Mouse (Mus musculus): ENCODE results near the gene Lhx1.

Lhx1 gene

DNA sequence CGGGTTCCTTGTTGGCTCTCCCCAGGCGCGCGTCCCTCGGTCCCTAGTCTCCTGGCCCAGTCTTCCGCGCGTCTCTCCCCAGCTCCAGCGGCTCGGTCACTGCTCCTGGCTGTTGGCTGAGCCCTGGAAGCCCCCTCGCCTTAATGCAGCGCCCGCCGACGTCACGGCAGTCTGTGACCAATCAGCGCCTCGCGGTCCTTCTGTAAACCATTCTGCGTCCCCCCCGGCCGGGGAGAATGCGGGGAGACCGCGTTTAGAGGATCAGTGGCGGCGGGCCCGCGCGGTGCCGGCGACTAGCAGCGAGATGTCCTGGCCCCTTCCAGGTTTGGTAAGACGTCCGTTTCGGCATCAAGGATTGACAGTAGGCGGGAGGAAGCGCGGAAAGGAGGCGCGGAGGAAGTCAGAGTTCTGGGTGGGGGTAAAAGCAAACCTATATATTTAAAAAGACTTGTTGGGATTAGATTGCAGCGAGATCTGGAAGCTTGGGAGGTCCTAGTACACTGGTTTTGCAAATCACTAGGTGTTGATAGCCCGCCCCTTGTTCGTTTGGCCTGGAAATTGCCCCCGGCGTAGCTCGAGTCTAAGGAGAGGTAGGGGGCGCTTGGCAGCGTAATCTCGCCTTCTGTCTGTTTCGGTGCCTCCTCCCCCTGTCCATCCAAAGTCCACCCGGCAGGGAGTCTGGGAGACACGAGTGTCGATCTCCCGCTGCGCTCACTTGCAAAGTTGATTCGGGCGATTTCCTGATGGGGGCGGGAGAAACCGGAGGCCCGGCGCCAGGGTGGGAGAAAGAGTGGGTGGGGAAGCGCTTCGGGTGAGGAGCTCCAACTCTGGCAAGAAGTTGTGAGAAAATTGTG lies at the start of gene Lhx1:
Lhx1 (minus strand) TSS at position 115 of the 854 bp plus-strand sequence.
- in situ Hi-C loops (cut with MboI, MseI): loop anchor here (10.0 kb wide), 2 partner anchors 269 to 1299 kb away; no protein-coding TSS in a partner anchor

DNA sequence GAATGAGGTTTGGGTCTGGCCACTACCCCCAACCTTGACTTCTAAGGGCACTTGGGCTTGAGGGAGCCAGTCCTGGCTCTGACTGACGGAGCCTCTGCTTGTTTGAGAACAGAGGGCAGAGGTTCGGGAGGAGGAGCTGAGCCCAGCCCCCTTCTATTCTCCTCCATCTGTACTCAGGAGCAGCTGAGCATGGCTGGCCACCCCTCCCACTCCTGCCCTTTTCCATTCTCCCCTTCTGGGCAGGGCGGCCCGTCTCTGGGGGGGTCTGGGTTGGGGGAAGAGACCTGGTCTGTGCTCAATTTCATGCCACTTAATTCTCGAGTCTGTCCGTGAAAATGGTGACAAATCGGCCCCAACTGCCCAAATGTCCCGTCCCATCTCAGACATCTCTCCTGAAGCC lies 49.5 kb upstream of the Lhx1 start:
- in situ Hi-C loops (cut with MboI, MseI): no loop called here

DNA sequence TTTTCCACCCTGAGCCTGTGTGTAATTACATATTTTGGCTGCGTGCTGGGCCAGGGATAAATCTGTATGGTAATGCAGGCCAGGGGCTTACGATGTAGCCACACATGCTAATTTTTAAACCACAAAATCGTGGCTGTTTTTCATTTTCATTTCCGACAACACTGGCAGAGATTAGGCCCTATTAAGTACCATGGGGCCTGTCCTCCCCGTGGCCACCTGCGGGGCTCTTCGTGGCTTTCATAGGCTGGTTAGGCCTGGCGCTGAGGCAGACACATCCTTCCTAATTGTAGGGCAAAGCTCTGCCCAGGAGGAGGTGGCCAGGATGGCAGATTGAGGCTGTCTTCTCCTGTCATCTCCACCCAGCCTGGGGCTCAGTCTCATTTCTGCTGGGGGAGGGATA lies 48.3 kb upstream of the Lhx1 start:
- in situ Hi-C loops (cut with MboI, MseI): no loop called here

DNA sequence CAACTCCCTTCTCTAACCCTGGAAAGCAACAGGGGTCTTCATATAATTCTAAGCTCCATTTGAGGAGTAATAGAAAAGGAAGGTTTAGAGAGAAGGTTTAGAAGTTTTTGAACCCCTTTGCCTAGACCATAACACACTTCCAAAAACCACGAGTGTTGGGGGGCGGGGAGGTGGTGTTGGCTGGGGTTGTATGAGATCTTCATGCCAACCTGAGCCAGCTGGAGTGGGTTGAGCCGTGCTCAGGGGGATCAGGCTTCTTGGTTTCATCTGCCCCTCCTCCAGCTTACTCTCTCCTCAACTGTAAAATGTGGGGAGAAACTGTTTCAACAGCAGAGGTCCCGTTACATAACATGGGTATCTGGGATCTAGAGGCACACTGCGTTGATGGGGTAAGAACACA lies 45.5 kb upstream of the Lhx1 start:
- in situ Hi-C loops (cut with MboI, MseI): no loop called here

DNA sequence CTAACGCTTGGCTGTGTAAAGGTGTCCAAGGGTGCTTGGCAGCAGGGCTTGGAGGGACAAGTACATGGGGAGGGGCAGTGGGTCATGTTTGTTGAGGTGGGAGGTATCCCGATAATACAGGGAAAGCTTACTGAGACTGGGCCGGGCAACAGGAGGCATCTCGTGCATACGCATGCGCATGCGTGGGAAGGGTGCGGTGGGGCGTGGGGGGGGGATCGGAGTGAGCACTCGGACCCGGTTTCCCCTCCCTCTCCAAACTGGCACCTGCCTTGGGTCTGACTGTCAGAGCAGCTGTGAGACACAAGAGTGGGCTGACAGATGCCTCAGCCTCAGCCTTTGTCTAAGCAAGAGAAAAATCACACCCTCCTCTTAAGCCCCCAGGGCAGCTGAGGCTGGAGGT lies 45.1 kb upstream of the Lhx1 start:
- in situ Hi-C loops (cut with MboI, MseI): no loop called here

DNA sequence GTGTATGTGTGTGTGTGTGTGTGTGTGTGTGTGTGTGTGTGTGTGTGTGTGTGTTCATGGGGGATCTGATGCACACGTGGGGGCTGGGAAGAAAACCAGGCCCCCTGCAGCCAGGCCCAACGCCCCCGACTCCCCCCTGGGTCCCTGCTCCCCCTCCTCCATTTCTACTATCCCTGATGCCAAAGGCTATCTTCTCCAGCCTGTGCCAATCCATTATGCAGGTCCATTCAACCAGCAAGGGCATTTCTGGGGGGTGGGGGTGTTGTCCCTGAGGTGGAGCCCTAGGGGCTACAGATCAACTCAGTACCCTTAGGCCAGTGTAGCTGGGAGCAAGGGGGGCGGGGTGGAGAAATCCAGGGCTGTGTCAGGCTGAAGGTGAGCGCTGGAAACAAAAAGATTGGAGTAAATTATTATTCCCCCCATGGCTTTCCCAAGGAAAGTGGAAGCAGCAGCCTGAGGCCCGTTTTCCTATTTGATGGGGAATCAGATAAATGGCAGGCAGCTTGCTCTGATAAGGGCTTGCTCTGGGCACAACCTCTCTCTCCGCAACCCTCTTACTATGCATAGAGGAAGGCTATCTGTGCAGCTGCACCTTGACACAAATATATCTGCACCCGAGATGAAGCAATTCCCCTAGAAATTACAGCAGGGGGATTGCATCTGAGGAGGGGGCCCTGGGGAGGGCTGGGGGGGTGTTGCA lies 43.9 kb upstream of the Lhx1 start:
- in situ Hi-C loops (cut with MboI, MseI): no loop called here

DNA sequence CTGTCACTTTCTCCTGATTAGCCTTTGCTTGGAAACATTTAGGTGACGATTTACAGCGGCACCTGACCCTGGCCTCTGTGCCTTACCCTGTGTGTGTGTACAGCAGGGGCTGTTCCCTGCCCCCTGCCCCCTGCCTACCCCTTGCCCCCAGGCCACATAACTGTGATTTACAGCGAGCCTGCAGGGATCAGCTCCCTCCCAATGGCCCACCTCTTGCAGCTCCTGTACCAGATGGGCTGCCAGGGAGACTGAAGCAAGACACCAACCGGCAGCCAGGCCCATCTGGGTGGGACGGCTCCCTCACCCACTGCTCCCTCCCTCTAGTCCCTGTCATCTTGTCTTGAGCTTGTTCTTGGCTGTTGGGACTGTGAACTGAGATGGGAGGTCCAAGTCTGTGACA lies 43.1 kb upstream of the Lhx1 start:
- in situ Hi-C loops (cut with MboI, MseI): no loop called here

DNA sequence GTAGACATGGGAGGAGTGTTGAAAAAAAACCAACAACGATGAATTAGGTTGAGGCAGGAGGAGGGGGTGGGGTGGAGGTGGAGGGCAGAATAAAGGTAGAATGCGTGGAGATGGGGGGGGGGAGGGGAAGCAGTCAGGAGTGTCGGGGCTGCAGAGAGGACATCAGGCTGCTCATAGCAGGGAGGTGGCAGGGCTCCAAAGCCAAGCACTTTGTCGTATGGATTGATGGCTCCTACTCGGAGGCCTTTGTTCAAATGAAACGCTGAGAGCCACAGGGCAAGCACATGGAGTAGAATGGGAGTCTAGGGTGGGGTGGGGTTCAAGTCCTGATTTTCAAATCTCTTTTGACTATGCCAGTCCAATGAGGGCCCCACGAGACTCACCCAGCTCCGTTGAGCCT lies 41.4 kb upstream of the Lhx1 start:
- in situ Hi-C loops (cut with MboI, MseI): no loop called here

DNA sequence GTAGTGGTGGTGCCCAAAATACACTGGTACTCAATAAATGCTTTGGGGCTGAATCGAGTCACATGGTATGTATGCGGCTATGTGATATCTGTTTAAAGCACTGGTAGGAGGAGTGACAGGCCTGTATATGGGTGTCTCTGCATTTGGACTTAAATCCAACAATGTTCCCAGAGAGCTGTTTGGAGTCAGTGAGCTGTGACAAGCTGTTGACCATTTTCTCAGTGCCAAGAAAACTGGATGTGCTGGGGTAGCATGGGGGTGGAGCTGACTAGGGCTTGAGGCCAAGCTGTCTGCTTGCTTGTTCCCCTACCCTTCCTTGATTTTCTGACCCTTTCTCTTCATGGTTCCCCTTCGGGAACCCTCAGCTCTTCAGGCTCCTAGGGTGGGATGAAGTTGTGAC lies 39.9 kb upstream of the Lhx1 start:
- in situ Hi-C loops (cut with MboI, MseI): no loop called here

DNA sequence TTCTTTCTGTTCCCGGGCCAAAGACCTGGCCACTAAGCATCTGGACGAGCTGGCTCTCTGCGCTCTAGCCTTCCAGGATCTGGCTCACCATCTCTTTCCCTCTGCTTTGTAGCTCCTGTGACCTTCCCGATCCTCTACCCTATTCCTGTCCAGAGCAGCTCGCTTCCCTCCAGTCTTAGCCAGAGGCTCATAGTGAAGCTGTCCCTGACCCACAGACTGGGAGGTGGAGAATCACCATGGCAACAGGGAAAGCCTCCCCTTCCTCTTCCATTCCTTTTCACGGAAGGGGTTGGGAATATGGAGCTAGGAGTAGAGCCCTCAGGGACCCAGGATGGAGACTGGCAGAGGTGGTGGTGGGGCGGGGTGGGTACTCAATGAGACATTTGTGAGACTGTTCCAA lies 38.0 kb upstream of the Lhx1 start:
- in situ Hi-C loops (cut with MboI, MseI): no loop called here

DNA sequence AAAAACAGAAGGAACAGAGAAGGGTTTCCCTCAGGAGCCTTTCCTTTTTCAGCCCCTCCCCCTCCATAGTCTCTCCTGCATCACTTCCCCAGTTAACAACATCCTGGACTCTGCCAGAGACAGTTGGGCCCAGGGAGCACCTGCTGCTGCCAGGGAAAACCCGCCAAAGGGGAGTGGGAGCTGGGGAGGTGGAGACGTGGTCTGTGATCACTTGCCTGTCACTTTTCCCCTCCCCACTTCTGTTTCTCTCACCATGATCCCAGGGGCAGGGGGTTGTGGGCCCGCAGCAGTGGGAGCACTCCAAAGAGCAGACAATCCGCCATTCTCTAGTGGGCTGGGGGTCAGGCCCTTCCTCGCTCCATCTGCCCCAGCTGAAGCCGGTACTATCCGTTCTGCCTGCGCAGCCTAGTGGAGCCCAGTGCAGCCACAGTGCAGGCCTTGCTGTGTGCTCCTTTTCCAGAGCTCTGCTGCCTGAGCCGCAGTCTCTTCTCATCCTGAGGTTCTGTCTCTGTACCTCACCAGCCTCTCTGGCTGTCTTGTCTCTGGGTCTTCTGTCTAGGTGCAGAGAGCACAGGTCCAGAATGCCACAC lies 37.5 kb upstream of the Lhx1 start:
- in situ Hi-C loops (cut with MboI, MseI): no loop called here

DNA sequence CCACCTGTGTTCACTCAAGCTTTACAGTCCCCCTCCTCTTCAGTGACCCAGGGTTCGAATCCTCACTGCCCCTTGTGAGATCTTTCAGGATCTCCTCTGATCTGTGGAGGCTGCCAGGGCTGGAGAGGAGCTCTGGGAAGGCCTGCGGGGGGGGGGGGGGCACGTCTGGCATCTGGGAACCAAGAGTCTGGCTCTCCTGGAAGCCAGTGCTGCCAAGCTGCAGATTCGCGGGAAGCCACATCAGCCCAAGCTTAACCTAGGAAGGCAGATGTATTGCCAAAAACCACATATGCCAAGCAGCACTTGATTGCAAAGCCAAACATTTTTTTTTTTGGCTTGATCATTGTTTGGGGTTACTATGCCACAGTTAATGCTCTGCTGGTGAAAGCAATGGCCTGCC lies 36.2 kb upstream of the Lhx1 start:
- in situ Hi-C loops (cut with MboI, MseI): no loop called here

DNA sequence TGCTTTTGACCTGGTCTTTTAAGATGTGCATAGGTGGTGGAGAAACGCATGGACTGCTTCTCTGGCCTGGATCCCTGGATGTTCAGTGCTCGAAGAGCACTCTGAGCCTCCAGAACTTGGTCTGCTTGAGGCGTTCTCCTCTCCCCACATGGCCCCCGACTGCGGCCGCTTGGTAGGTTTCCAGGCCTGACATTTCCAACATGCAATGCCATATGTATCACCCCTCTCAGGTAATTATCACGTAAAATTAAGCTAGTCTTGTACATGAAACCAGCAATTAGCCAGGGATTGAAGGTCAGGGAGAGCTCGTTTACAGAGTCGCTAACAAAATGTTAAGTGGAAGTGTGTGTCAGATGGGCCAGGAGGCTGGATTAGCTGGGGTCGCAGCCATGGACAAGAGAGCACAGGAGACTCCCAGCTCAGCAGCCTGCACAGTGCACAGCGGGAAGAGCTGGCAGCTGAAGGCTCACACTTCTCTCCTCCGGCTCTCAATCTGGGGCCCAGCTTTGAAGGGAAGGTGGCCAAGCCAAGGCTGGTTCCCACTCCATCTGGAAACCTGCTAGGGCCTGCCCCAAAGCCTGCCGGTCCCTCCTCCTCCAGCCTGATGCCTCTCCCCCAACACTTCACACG lies 28.6 kb upstream of the Lhx1 start:
- in situ Hi-C loops (cut with MboI, MseI): no loop called here

DNA sequence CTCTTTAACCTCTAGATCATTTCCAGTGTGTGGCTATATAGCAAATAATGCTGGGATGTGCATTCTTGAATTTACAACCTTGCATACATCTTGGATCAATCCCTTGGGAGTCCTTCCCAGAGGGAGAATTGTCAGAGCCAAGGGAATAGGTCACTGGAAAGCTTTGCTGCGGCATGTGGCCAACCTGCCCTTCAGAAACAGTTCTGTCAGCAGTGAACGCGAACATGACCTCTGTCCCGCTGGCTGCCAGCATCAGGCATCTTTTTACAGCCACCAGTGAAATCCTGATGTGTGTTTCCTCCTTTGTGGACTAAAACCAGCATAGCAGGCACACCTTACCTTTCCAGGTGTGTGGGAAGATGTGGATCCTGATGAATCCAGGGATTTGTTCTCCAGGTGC lies 26.0 kb upstream of the Lhx1 start:
- in situ Hi-C loops (cut with MboI, MseI): no loop called here

DNA sequence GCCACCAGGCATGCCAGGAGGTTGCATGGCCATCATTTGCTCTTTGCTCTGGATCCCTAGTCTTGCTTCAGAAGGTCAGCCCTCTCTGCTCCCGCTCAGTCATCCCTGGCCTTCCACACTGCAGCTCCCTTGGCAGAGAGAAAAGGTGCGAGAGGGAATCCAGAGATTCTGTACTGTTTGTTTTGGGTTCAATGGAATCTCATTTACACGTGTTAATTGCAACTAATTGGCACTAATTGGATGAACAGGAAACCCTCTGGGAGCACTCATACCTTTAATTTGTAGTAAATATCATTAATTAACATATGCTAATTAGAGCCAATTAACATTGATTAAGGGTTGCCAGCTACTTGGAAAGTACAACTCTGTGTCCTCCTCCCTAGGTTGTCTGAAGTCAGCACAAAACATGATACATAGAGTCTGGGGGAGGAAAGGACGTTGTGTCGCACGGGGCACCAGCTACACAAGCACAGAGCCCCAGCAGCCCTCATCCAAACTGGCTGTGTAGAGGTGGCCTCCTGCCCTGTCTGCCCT lies 24.0 kb upstream of the Lhx1 start:
- in situ Hi-C loops (cut with MboI, MseI): no loop called here

DNA sequence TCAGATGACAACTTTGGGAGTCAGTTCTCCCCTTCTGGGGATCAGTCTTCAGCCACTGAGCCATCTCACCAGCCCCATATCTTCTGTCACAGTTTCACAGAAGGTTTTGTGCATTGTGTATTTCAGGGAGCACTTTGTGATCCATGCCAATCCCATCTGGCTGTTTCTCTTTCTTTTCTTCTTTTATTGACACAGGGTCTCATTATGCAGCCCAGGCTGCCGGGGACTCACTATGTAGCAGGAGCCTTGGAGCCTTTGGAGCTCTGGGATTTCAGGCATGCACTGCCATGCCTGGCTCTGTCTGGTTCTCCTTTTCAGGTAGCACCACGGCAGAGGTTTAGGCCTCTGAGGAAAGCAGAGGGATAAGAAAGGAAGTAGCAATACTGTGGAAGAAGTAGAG lies 23.0 kb upstream of the Lhx1 start:
- in situ Hi-C loops (cut with MboI, MseI): no loop called here

DNA sequence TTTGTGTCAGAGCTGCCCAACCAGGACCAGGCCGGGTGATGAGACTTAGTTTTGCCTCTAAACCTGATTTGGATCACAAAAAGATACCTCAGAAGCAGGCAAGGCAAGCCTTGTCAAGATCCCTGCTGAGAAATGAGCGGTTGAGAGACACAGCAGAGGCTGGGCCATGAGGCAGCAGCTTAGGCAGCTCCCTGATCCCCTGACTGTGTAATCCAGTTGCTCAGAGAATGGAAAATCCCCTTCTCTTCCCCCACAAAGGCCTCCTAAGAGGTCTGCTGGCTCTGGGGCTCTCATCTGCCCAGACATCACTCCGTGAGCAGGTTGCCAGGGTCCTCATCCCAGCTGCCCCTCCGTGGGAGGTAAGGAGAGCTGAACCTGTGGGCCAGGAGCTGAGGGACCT lies 14.6 kb upstream of the Lhx1 start:
- in situ Hi-C loops (cut with MboI, MseI): no loop called here

DNA sequence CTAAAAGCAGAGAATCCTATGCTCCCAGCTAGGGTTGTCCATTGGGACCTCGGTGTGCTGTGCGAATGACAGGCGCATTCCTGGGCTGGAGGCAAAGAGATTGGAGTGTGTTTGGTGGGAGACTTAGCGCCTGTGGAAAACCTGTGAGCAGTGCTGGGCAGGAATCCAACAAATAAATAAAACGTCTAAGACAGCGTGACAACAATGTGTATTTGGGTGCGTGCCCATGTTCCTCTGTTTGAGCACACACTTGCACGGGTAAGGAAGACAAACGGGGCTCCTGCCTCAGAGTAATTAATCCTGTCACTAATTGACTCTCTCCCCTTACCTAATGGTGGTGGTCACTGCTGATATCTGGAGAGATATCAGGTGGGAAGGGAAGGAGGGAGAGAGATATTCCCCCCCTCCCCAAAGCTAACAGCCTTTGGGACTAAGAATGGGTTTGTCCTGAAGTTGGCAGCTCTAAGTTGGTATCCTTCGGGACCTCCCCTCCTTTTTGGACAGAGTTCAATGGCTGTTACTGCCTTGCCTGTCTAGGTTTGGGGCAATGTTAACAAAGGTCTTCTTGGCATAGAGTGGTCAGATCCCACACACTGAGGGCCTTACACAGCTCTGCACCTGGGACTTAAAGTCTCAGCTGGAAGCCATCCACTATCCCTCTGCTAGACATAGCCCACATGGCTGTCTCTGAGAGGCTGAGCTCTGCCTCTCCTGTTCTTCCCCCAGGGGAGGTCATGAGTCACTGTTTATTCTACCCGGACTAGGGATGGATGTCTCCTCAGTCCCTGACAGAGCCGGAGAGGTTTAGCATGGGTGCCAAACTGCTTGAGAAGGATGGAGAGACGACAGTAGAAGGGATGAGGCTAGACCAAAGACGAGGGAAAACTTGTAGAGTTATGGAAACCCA lies 4.7 kb upstream of the Lhx1 start:
- in situ Hi-C loops (cut with MboI, MseI): loop anchor here (10.0 kb wide), 2 partner anchors 265 to 1295 kb away; no protein-coding TSS in a partner anchor

DNA sequence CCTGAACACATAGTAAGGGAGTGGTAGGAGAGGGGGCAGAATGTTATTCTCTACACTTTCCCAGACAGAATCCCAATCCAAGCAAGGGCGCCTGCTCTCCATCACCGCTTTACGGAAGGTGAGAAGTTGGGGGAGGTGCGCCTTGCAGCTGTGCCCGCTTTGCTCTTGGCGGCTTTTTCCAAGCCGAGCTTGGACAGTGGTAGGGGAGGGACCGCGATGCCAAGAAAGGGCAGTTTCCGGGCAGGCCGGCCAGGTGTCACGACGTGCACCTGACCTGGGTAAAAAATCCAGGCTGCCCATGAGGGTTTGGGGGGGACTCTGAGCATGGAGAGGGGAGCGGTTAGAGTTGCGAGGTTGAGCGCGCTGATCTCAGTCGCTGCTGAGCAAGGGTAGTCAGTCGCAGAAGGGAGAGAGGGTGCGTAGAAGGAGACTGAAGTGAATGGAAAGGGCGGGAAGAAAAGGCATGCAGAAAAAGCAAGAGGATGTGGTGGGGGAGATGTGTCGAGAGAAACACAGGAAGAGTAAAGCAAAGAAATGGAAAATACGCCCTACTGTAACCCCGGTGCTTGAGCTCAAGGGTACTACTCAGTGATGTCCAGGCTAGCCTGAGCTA lies 3.9 kb upstream of the Lhx1 start:
- in situ Hi-C loops (cut with MboI, MseI): loop anchor here (10.0 kb wide), 2 partner anchors 266 to 1296 kb away; no protein-coding TSS in a partner anchor

Measured in T-helper 1 cell (primary cell).